Mouse (Mus musculus) frontal cortex, postnatal 25 days (tissue): Measurements from ENCODE around the gene Aldh1a2.

Experiments
- DNase-seq, 2 experiments: peaks; one replicate each; pipeline ENCODE4 v3.0.0; 2022; ENCODE audit warnings: low spot score in 2 of 2

Gene Aldh1a2

DNA sequence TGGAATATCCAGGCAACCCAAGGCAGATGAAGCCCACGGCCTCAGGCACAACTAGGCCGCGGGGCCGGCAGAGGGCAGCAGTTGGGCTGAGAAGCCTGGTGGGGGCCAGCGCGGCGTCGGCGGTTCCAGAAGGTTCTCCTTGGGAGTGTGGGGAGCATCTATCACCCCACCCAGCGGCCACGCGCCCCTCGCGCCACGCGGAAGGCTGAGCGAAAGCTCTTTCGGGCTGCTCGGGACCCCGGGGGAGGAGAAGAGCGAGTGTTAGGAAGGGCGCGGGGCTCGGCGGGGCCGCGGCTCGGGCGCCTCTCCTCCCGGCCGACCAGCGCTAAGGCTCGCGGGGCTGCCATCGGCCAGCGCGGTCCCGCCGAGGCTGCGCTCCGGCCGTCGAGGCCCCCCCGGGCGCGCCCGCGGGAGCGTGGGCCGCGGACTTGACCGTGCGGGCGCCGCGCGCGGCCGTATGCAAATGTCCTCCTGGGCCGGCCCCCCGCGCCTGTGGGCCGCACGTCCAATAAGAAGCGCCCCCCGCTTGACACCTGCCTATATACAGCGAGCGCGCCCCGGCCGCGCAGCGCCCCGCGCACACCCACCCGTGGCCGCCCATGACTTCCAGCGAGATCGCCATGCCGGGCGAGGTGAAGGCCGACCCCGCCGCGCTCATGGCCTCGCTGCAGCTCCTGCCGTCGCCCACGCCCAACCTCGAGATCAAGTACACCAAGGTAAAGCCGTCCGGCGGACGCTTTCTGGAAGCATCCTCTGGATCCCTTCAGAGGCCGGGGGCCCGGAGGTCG, at the start of gene Aldh1a2:
Gene Aldh1a2 (plus strand): TSS at position 542 of the 788 bp plus-strand sequence.
- no peak for DNase-seq

DNA sequence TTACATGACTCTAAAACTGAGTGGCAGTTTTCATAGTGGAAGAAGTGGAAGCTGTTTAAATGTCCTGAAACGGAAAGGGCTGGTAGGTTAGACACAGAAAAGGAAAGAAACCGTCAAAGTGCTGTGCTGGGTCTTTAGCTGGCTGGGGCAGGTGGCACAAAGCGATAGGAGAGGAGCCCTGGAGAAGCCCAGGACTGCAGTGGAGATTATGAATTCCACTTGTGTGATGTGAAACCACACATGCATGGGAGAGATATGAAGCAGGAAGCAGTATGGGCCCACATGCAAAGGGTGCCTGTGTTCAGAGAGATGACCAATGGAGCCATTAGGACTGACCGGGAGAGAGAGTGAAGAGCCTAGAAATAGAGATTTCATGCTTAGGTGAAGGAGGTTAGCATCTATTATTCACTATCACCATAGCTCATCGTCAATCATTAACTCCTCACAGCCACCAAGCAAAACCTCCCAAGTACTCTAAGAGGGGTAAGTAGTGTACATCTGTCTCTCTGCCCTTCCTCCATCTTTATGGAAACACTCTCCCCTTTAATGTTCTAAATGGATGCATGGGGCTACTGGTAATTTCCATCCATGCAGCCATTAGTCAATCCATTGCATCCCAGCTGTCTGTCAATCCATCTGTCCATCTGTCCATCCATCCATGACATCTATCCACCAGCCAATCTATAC, 49.4 kb upstream of the Aldh1a2 start:
- DNase-seq: no peak

DNA sequence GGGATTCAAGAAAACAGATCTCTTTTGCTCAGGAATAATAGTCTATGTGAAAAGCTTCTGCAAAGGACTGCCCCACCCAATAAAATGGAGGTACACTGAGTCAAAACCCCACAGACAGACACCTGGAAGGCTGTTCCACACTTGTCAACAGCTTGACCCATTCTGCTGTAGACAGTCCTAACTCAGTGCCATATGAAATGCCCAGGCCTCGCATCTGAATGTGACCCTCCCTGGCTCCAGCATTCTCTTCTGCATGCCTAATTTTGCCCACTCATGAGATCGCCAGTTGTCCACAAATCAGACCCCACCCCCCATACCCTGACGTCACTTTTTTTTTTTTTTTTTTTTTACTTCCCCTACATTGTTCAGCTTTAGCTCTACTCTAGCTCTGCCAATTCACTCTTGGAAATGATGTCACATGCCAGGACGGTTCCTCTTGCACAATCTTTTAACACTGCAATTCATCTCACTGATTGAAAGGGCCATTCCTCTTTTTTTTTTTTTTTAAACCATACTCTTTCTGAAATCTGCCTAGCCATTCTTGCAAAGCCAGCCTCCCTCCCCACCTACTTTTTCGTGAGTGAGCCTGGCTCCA, 48.6 kb upstream of the Aldh1a2 start:
- no peak for DNase-seq

DNA sequence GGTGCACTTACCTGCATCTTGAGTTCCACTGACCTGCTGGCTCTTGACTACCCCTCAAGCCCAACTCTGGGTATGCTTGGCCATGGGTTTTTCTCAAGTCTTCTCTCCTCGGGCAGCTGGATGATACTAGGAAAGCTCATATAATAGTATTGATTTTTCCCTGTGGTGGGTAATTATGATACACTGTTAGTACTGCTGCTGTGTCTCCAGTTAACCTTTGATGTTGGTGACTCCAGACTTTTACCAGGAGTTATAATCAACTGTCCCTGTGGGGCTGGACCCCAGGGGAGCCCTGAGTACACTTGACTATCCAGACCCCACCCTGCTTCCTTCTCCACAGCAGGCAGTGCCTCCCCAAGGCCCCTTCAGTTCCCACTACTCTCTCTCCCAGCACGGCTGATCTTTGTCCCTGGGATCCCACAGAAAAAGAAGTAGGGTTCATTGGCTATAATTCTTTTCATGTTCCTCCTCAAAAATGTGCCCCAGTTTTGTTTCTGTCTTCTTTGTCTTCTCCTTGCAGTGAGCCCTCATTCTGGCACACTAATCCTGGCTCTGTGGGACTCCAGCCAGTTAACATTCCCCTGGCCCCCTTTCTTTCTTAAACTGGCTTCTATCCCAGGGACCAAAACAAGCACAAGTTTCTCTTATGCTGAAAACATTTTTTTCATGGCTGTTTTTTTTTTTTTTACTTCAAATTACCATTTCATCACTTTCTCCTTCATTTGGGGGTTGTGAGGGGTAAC, 47.9 kb upstream of the Aldh1a2 start:
- DNase-seq: no peak

DNA sequence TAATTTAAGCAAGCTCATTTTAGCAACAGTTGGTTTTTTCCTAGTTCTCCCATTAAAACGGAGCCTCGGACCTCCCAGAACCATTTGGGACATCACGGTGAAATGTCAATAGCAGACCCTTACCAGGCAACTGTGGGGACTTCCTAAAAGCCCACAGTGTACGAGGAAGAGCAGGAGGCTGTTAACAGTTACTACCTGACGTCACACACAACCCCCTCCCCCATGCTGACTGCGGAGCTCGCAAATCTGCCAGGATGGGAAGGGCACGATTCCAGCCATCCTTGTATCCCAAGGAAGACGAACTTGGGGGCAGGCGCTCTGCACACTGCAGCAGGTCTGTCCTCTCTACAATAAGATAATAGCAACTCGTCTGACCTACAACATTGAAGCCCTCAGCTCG, 47.1 kb upstream of the Aldh1a2 start, which contains the start of gene Aqp9:
Gene Aqp9 (minus strand): TSS at position 172 of the 400 bp plus-strand sequence.
- DNase-seq: no peak

DNA sequence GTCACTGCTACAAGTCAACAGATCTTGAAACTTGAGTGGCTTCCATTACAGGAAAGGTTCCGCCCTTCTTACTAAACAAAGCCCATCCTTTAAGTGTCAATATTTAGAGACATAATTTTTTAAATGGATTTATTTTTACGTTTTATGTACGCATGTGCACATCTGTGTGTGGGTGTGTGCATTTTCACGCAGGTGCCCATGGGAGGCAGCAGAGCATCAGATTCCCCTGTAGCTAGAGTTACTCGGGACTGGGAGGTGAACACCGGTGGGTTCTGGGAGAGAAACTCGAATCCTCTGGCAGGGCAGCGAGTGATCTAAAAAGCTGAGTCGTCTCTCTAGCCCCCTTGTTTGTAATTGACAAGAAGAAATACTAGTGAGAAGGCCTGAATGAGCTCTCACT, 42.1 kb upstream of the Aldh1a2 start:
- no peak for DNase-seq

DNA sequence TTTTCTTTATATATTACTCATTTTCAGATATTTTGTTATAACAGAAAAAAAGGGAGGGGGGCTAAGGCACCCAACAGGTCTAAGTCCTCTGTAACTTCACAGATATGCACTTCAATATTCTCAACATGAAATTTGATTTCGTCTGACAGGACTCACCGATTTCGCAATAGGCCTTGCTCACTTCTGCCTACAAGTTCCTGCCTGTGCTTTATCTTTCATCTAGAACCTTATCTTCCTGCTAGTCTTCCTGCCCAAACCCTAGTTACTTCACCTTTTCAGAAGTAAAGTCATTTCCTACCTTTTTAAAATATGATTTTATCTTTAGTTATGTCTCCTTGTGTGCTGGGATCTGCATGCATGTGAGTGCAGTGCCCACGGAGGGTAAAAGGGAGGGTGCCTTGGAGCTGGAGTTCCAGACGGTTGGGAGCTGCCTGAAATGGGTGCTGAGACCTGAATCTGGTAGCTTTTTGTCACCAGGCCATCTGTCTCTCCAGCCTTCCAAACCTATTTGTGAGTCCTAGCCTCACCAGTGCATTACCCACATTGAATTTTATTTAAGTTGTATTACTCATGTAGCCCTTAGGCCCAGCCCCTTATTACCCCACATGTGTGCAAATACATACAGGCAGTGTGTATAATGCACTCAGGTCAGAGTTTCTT, 41.1 kb upstream of the Aldh1a2 start:
- DNase-seq: no peak

DNA sequence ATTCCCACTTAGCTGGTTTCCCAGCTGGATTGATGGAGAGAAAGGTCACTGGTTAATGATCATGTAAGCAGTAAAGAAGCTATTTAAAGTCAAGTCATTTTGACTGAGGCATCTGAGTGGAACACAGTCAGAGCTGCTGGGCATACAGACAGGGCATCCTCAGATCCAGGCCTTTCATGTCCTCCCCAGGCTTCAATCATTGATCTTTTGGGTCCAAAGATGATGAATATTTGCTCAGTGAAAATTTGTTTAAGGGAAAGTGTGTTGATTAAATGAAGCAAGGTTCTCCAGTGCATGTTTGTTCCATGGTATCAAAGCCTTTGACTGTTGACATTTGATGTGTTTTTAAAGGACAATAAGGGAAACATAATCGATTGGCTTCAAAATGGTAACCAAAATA, 39.9 kb upstream of the Aldh1a2 start:
- no peak for DNase-seq

DNA sequence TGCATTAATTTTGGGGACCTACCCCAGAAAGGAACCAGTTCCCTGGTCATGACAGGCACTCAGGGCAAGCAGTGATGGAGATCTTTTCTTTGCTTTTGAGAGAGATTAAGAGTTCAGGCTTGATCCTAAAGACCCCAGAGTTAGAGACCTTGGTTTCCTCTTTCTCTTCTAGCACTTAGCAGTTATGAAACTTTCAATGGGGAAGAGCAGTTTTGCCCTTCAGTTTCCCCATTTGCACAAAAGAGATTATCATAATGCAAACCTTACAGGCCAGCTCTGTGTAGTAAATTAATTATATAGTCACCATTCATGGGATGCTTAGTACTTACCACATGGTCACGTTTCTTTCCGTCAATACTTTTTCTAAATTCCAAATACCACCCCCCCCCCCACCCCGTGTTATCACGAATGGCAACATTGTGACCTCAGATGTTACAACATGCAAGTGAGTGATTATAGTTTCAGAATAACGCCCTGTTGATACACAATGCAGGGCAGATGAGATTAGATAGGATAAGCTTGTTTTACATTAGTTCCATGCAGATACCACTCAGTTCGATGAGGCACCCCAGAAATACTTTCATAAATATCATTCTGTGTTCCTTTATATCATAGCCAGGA, 36.2 kb upstream of the Aldh1a2 start:
- no peak for DNase-seq

DNA sequence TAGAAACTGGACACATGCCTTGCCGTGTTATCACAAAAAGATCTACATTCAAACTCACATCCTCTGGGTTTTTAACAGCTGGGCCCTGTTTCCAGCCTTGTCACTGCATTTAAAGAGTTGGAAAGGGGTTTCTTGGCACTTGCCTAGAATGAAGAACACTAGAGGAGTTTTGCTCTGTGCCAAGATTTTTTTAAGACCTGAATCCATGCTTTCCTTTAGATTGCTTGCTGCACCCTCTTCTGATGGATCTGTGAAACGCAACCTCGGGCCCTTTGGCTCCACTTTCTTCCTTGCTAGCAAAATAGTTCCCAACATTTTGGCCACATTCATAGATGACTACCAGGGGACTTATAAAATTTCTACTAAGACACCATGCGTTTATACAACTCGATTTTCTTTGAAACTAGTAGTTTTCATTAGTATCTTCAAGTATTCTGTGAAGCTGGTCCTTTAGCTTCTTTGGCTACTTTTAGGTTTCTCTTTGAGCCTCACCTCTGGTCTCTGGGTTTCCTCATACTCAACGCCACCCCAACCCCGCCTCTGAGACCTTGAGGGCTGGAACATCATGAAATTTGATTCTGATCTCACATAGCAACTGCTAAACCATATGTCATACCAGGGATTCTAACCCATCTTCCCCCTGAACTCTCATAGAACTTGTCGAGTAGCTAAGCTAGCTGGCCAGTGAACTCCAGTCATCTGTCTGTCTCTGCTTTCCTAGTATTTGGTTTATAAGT, 35.5 kb upstream of the Aldh1a2 start:
- no peak for DNase-seq

DNA sequence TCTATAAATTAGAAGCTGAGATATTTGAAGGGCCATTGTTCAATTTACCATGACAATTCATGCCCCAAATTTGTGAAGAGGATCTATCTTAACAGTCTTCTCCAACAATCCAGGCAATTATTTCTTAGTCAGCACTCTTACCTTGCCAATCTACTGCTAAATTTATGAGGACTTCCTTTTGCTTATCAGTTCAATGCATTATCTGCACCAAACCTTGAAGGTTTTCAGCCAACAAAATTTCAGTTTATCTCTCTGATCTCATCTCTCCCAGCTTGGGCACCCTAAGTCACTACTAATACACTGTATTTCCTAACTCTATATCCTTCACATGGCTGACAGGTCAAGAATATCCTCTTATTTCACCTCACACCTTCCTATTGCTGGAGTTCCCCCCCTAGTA, 30.3 kb upstream of the Aldh1a2 start:
- no peak for DNase-seq

DNA sequence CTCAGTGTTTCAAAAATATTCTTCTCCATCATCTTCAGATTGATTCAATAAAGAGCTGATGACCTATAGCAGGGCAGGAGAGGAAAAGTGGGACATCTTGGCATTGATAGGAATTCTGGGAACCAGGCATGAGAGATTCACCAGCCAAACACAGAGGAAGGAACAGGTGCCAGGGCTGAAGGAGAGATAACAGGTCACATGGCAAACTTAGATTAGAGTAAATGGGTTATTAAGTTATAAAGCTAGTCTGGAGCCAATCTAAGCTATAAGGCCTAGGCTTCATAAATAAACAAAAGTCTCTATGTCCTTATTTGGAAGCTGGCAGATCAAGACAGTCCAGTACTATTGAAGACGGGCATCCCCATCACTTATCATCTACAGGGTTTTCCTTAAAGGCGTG, 29.8 kb upstream of the Aldh1a2 start:
- DNase-seq: no peak

DNA sequence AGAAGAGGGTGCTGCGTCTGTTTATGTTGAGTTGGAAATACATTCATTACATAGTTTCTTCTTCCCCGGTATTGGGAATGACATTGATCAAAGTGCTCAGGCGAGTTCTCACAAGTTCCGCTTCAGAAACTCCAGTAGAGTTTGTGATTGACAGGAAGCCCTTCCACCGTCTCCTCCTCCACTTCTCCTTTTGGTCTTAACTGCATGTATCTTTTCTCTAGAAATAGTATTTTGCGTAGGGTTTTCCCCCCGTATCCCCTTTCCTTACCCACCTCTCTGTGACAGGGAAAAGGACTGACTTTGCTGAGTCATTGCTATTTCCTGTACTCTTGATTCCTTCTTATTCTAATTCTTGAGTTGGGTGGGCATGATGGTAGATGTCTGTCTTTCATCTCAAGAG, 28.2 kb upstream of the Aldh1a2 start:
- no peak for DNase-seq

DNA sequence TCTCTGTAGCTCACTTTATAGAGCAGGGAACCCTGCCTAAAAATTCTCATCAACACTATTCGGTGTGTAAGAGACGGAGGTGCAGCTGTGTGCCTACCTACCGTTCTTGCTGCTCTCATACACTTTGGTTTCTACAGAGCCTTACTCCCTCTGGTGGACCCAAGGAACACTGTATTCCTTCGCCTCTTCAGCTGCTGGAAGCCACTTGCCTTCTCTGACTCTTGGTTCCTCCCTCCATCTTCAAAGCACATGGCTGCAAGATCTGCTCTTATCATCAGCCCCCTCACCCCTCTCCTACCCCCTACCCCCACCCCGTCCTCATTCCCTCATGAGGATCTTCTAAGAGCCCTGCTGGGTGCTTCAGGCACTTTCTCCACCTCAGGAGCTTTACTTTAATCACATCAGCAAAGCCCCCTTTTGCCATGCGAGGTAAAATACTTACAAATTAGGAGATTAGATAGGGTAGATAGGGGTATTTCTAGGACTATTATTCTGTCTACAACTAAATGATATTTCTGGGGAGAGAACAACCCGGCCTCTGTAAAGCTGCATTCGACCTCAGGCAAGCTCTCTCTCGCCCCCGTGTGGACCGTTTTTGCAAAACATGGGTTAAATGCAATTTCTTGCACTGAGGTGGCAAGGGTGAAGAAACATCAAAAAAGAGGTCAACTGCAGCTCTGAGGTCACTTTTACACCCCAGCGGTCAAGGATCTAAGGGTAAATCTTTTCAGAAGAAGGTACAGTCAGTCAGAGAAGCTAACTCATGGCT, 26.8 kb upstream of the Aldh1a2 start:
- peak; percentile 49 to 50 for DNase-seq

DNA sequence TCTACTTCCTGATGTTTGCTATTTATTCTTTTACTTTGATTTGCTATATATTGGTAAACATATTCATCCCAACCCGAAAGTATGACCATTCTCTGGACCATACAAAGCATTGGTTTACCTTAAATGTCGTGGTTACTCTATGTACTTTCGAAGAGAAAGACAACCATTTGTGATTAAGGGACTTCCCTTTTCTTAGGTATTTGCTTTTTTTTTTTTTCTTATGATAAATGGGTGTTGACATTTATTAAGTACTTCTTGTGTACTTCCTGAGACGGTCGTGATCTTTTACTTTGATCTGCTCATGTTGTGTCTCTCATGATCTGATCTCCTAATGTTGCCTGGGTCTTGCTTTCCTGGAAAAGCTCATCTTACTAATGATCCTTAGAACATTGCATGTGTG, 16.8 kb upstream of the Aldh1a2 start:
- DNase-seq: no peak

DNA sequence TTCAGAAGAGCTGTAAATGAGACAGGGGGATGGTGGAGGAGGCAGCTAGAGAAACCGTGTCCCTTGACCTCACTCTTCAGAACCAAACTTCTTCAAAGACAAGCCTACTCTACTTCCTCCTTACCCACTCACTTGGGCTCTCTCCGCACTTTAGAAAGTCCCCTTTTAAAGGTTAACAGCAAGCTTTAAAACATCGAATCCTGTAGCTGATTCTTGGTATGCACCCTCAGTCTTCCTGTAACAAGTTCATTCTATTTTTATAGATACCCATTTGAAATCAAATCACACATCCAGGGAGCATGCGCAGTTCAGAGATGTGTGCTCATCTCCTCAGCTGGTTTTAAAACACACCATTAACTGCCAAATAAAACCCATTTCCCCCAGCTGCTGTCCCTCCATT, 13.3 kb upstream of the Aldh1a2 start:
- no peak for DNase-seq

DNA sequence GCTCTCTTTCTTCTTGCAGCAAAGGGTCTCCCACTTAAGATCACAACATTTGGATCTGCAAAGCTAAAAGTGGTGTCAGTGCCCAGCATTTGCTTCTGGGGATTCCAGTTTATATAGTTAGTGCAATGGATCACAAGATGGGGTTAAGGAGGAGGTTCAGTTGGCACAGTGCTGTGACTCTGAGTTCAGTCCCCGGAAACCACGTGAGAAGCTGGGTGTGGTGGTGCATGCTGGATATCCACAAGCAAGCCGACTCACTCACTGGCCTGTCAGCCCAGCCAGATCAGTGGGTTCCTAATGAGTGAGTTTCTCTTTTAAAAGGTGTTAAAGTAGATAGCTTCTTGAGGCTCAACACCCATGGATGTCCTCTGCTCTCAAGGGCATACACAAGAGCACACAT, 6.3 kb upstream of the Aldh1a2 start:
- no peak for DNase-seq

DNA sequence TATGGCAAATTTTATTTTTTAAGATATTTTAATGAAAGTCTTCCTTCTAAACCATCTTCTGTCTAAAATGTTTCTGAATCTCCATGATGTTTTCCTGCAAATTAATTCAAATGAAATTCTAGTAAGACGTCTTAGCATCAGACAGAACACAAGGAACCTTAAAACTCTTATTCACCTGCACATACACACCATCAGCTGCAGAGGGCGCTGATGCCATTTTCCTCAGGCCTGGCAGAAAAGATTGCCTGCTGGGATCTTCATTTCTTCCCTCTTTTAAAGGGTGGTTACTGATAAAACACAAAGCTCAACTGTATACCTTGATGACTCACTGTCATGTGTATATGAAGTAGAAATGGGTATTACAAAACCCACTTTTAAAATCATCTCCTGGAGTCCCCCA, 4.7 kb upstream of the Aldh1a2 start:
- peak in 1 of 2 experiments; percentile 25 for DNase-seq

DNA sequence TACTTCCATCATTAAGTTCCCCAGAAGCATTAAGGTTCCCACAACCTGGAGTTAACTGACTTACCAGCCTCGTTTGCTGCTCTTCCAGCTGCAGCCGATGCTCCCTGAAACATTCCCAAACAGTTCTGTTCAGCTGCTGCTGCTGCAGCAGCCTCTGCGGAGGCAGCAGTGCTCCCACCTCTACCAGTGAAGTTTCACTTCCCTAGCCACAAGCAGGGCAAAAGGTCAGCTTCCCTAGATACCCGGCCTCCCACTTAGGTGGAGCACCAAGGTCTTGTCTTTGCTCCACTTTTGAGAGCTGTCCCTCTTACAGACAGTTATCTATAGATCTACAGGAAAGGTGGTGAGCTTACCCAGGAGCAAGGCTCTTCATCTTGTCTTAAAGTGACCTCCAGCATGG, 2.0 kb upstream of the Aldh1a2 start:
- DNase-seq: no peak
